Mouse (Mus musculus) megakaryocyte-erythroid progenitor cell, adult 5 weeks (primary cell): ENCODE data around the gene Hpse. TPM values are rescaled to one million over a fixed set of nuclear protein-coding genes. Genes with fewer than 3 reads are reported as not detected.

Experiments
- polyA plus RNA-seq: library from polyadenylated mRNA; stranded (reverse); fragments of >175 nt; gene quantifications from 2 replicates; pipeline ENCODE4 v1.2.3, GENCODE M21; 2012

Gene Hpse
- polyA plus RNA-seq: 11.0 and 19.0 TPM in 2 replicates

DNA sequence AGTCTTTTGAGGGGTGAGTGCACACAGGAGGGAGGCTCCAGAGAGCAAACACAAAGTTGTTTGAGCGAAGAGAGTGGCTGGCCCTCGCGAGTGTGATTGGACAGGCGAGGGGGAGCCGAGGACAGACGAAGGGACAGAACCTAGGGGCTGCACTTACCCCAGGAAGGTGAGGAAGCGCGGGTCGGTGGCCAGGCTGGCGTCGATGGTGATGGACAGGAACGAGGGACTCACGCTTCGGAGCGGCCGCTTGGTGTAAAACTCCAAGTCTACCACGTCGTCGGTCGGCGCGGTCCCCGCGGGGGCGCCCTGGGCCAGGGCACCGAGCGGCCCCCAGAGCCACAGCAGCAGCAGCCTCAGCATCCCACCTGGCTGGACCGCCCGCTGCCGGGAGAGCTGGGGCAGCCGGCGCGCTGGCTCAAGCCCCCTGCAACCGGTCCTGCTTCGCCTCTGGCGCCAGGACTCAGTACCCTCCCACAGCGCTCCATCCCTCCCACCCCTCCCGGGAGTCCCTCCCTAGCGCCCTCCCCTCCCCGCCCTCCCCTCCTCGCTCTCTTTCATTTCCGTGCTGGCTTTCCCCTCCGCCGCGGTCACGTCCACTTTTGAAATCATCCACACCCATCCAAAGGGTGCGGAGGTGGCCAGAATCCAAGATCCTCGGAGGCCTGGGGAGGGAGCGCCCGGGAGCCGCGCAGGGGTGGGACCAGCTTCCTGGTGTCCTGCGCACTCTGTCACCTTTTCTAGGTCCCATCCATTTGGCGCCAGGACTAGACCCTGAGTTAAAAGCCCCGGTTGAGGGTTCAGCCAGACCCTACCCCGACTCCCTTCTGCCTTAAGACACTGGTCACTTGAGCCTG, at the start of gene Hpse:
Gene Hpse (minus strand): TSS at position 482 of the 854 bp plus-strand sequence.

DNA sequence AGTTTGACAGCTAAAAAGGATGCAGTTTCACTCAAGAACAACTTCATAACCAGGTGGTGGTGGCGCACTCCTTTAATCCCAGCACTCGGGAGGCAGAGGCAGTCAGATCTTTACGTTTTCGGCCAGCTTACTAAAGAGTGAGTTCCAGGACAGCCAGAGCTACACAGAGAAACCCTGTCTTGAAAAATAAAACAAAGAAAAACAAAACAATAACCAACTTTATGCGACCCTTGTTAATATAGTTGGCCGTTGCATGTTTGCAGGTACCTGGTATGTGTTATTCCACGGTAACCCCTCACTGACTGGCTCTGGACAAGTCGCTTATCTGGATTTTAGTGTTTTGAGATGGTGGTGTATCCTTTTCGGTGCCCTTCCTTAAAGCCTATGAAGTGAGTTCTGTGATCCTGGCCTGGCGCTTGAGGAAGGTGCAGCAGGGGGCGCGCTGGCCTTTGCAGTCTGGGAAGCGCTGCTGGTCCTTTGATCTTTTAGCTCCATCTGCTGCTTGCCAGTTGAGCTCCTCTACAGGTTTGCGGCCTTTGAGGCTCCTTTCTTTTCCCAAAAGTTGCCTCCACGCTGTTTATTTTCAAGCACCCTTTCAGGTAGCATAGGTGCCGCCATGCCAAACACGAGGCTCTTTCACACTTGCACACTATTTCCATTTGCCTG, 44.7 kb downstream of the Hpse start, which contains the start of gene Coq2:
Gene Coq2 (minus strand): TSS at position 430 of the 666 bp plus-strand sequence.

Other genes starting within 250 kb of the Hpse start
- gene Lin54, start 219.1 kb downstream of the Hpse start, polyA plus RNA-seq: 1.5 and 1.6 TPM in 2 replicates
- gene Cops4, start 201.4 kb downstream of the Hpse start, polyA plus RNA-seq: 9.5 and 12.0 TPM in 2 replicates
- gene Plac8, start 147.5 kb downstream of the Hpse start, polyA plus RNA-seq: 60.6 and 83.1 TPM in 2 replicates
- 52.9 and 54.3 TPM in 2 replicates for gene Coq2, start 44.6 kb downstream of the Hpse start, polyA plus RNA-seq
- 13.7 and 16.2 TPM in 2 replicates for gene Helq, start 78.9 kb upstream of the Hpse start, polyA plus RNA-seq
- gene Mrps18c, start 78.9 kb upstream of the Hpse start, polyA plus RNA-seq: 7.0 and 11.1 TPM in 2 replicates
- gene Abraxas1, start 101.2 kb upstream of the Hpse start, polyA plus RNA-seq: 6.5 and 8.9 TPM in 2 replicates
- 0.15 and 0.28 TPM in 2 replicates for gene Gpat3, start 126.0 kb upstream of the Hpse start, polyA plus RNA-seq